Mouse (Mus musculus) gastrocnemius, postnatal 14 days (tissue): ENCODE measurements around the gene Dpf3. TPM values are rescaled to one million over a fixed set of nuclear protein-coding genes. Genes with fewer than 3 reads are reported as not detected.
A peak's percentile ranks its signal among the peaks of the same experiment; 100 is the strongest.

Source experiments
- DNase-seq: peaks from one replicate; pipeline ENCODE4 v3.0.0; 2021; ENCODE audit warnings: mixed read lengths
- intact Hi-C: fragments of 180-260 bp; cut with DNase I; formaldehyde crosslinking; loops from one replicate; pipeline ENCODE4 v1.15.1; 2025; ENCODE audit warnings: low total_unique reads
- total RNA-seq, 2 experiments: library from RNA; stranded (reverse); gene quantifications; 2 replicates each; pipeline ENCODE4 v1.2.3; 2021

Dpf3 gene
- total RNA-seq, 2 experiments from 2014 or later: 18.7 to 19.5 TPM

- intact Hi-C loops: no loop called here
- DNase-seq: no peak
Observed at GRCm38 (mm10) chr12:83426326-83426725, 61.2 kb downstream of the Dpf3 start.

- intact Hi-C loops: no loop called here
- no peak for DNase-seq
Observed at GRCm38 (mm10) chr12:83425736-83426135, 61.8 kb downstream of the Dpf3 start.

- intact Hi-C loops: no loop called here
- DNase-seq: peak; percentile 20
Observed at GRCm38 (mm10) chr12:83424720-83425444, 62.6 kb downstream of the Dpf3 start.

- no peak for DNase-seq
- intact Hi-C loops: no loop called here
Observed at GRCm38 (mm10) chr12:83424086-83424719, 63.3 kb downstream of the Dpf3 start.

- intact Hi-C loops: no loop called here
- DNase-seq: no peak
Observed at GRCm38 (mm10) chr12:83420346-83420745, 67.2 kb downstream of the Dpf3 start.

- no peak for DNase-seq
- intact Hi-C loops: no loop called here
Observed at GRCm38 (mm10) chr12:83415207-83415606, 72.3 kb downstream of the Dpf3 start.

- DNase-seq: no peak
- intact Hi-C loops: no loop called here
Observed at GRCm38 (mm10) chr12:83413684-83414083, 73.8 kb downstream of the Dpf3 start.

- intact Hi-C loops: no loop called here
- peak; percentile 77 for DNase-seq
Observed at GRCm38 (mm10) chr12:83411721-83412521, 75.6 kb downstream of the Dpf3 start.

GRCm38 (mm10) chr12:83411032-83411431 lies 76.5 kb downstream of the Dpf3 start:
- no peak for DNase-seq
- intact Hi-C loops: no loop called here

- intact Hi-C loops: no loop called here
Observed at GRCm38 (mm10) chr12:83405374-83406125, 82.0 kb downstream of the Dpf3 start.

GRCm38 (mm10) chr12:83402270-83402669 lies 85.2 kb downstream of the Dpf3 start:
- no peak for DNase-seq
- intact Hi-C loops: no loop called here

More at GRCm38 (mm10) chr12:83405374-83406125, 82.0 kb downstream of the Dpf3 start:
- DNase-seq: no peak

GRCm38 (mm10) chr12:83392011-83392410 lies 95.5 kb downstream of the Dpf3 start:
- no peak for DNase-seq
- intact Hi-C loops: no loop called here

GRCm38 (mm10) chr12:83387554-83387953 lies 100.0 kb downstream of the Dpf3 start:
- intact Hi-C loops: no loop called here

GRCm38 (mm10) chr12:83381072-83381471 lies 106.4 kb downstream of the Dpf3 start:
- intact Hi-C loops: no loop called here
- DNase-seq: no peak

More at GRCm38 (mm10) chr12:83387554-83387953, 100.0 kb downstream of the Dpf3 start:
- DNase-seq: no peak

GRCm38 (mm10) chr12:83380016-83380415 lies 107.5 kb downstream of the Dpf3 start:
- intact Hi-C loops: no loop called here
- no peak for DNase-seq

- no peak for DNase-seq
- intact Hi-C loops: no loop called here
Observed at GRCm38 (mm10) chr12:83375015-83375831, 112.3 kb downstream of the Dpf3 start.

GRCm38 (mm10) chr12:83373081-83373480 lies 114.4 kb downstream of the Dpf3 start:
- no peak for DNase-seq
- intact Hi-C loops: no loop called here

- intact Hi-C loops: no loop called here
- no peak for DNase-seq
Observed at GRCm38 (mm10) chr12:83372290-83372689, 115.2 kb downstream of the Dpf3 start.

GRCm38 (mm10) chr12:83370221-83370620 lies 117.3 kb downstream of the Dpf3 start:
- intact Hi-C loops: no loop called here
- DNase-seq: no peak
